Mouse (Mus musculus): Measurements from ENCODE around the gene Crb1.

DNA sequence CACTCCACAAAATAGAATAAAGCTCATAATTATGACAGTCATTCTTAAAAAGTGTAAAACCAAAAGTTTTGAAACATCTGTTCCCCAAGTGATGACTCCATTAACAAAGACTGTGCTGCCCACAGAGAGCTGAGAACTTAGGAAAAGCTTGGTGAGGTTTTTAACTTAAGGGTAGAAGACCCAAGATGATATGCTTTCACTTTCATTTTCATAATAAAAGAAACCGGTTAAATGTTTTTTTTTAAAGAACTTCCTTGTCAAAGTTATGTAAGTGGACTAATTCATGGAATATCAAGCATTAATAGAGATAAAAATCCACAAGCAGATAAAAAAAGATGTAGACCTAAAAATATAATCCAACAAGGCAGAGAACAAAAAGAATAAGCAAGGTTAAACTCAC, 113.7 kb downstream of the Crb1 start:
- TF ChIP-seq CTCF (IDR thresholded peaks at IDR 0.05; ENCODE audit: extremely low read depth, insufficient read length, insufficient replicate concordance, low read depth, low read length) (no peak), POLR2A (IDR thresholded peaks at IDR 0.05; ENCODE audit: low read depth, low read length) (no peak)

Measured in small intestine, adult 2 months (tissue).